Mouse (Mus musculus) heart, embryonic 14.5 days (tissue): ENCODE measurements around the gene Kif26b. TPM values are rescaled to one million over a fixed set of nuclear protein-coding genes. Genes with fewer than 3 reads are reported as not detected.

ENCODE experiments used
- ATAC-seq: fragments of 200-750 bp; cut with Nextera tagmentation; 2 replicates; pipeline ENCODE4 v1.8.0; 2017; ENCODE audit warnings: low read depth, moderate TSS enrichment; ENCODE audit not compliant: insufficient number of reproducible peaks, insufficient read depth, low FRiP score
- H3K27ac ChIP-seq, 2 experiments: fragments of 200-500 bp in 1 of 2; fragments of 300-500 bp in 1 of 2; sonication (generic) in 1 of 2; replicated peaks in 1 of 2; 2 replicates each; pipeline ENCODE4 v1.5.1; 2012 to 2014; ENCODE audit warnings: low read depth in 2 of 2, low read length in 2 of 2, control low read depth in 1 of 2, mild to moderate bottlenecking in 1 of 2, mixed read lengths in 1 of 2; ENCODE audit not compliant: control insufficient read depth in 1 of 2, insufficient read depth in 1 of 2
- H3K27me3 ChIP-seq: fragments of 300-500 bp; sonication (generic); 2 replicates; pipeline ENCODE4 v1.6.1; 2014; ENCODE audit warnings: mild to moderate bottlenecking, low read length, control low read depth; ENCODE audit not compliant: control insufficient read depth, insufficient read depth
- H3K36me3 ChIP-seq: fragments of 300-500 bp; sonication (generic); 2 replicates; pipeline ENCODE4 v1.6.1; 2014; ENCODE audit warnings: mild to moderate bottlenecking, control low read depth, low read length, mixed read lengths; ENCODE audit not compliant: control insufficient read depth, insufficient read depth
- H3K4me1 ChIP-seq, 2 experiments: fragments of 200-500 bp in 1 of 2; fragments of 300-500 bp in 1 of 2; sonication (generic) in 1 of 2; 2 replicates each; pipeline ENCODE4 v1.6.1; 2012 to 2014; ENCODE audit warnings: low read length in 2 of 2, control low read depth in 1 of 2, mixed read lengths in 1 of 2; ENCODE audit not compliant: control insufficient read depth in 2 of 2, insufficient read depth in 2 of 2
- H3K4me2 ChIP-seq: fragments of 300-500 bp; sonication (generic); 2 replicates; pipeline ENCODE4 v1.6.1; 2014; ENCODE audit warnings: mild to moderate bottlenecking, low read length
- H3K4me3 ChIP-seq, 2 experiments: fragments of 200-500 bp in 1 of 2; fragments of 300-500 bp in 1 of 2; sonication (generic) in 1 of 2; 2 replicates each; pipeline ENCODE4 v1.5.1; 2012 to 2014; ENCODE audit warnings: low read length in 2 of 2, mild to moderate bottlenecking in 2 of 2, control low read depth in 1 of 2, low read depth in 1 of 2, moderate library complexity in 1 of 2; ENCODE audit not compliant: control insufficient read depth in 1 of 2, insufficient read depth in 1 of 2
- H3K9ac ChIP-seq: fragments of 300-500 bp; sonication (generic); 2 replicates; pipeline ENCODE4 v1.6.1; 2014; ENCODE audit warnings: mild to moderate bottlenecking, low read length
- H3K9me3 ChIP-seq: fragments of 300-500 bp; sonication (generic); 2 replicates; pipeline ENCODE4 v1.6.1; 2016; ENCODE audit warnings: low read length, control low read depth; ENCODE audit not compliant: control insufficient read depth
- WGBS: fragments of 180-500 bp; shearing (Covaris S2); extraction: QIAGEN DNeasy Blood & Tissue Kit; methylation state at CpG from one replicate; pipeline ENCODE4 v1.1.7; 2014; 5-methylcytosine and 5-hydroxymethylcytosine counted together
- polyA plus RNA-seq: library from polyadenylated mRNA; unstranded; fragments of >200 nt; fragmentation: Nextera tagmentation; extraction: Ambion mirVana; gene quantifications from 2 replicates; pipeline ENCODE4 v1.2.1, GENCODE M21; 2014

The Kif26b gene
- polyA plus RNA-seq, 1 experiment from 2014 or later: 14.4 TPM

- WGBS: 90% methylated on average over 7 of the region's 7 CpGs
- no peak for ATAC-seq
Observed at GRCm38 (mm10) chr1:178794866-178795265, 265.9 kb downstream of the Kif26b start.

DNA sequence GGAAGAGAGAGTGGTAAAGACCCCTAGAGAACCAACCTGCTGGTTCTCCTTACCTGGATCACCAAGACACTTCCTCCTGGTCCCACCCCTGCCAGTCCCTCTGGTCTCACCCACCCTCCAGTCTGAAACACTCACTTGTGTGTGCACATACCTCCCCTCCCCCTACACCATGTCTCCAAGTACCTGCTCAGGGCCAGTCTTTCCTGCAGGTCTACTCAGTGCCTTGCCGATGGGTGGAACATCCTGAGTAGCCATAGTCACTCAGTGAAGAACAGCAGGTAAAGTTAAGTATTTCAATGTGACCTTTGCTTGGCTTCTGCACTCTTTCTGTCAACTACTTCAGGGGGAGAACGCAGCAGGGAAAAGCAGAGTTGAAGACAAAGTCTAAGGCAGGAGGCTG is 268.5 kb downstream of the Kif26b start:
- Histone ChIP-seq H3K4me2 (no peak overlapping the region), H3K36me3 (no peaks in the 10 kb centered on the region), H3K4me1 (peaks cover 17 to 45% of the 10 kb centered on the region in 2 experiments), H3K27me3 (no peaks in the 10 kb centered on the region), H3K4me3 (no peak overlapping the region), H3K9me3 (no peaks in the 10 kb centered on the region), H3K27ac (peak overlapping the region; percentile 49 to 50; a peak in 3 of 4 replicates), H3K9ac (0 out of 2 replicates have a peak overlapping the region, but pooled peaks have one; percentile 25)
- no peak for ATAC-seq
- WGBS: 57% methylated on average over 2 of the region's 2 CpGs

More at GRCm38 (mm10) chr1:178794866-178795265, 265.9 kb downstream of the Kif26b start:
- Histone ChIP-seq H3K27ac (no peak overlapping the region), H3K4me1 (peaks cover 23 to 50% of the 10 kb centered on the region in 2 experiments), H3K9ac (no peak overlapping the region), H3K9me3 (no peaks in the 10 kb centered on the region), H3K4me2 (no peak overlapping the region), H3K27me3 (no peaks in the 10 kb centered on the region), H3K4me3 (no peak overlapping the region), H3K36me3 (no peaks in the 10 kb centered on the region)

- peak overlapping the region; percentile 68 for H3K4me2 ChIP-seq
- H3K36me3 ChIP-seq: no peaks in the 10 kb centered on the region
- peak; percentile 14; the same call in 1 of the 2 replicates for ATAC-seq
- H3K4me3 ChIP-seq: peak overlapping the region; percentile 32 to 41
- H3K4me1 ChIP-seq: peaks cover 24 to 53% of the 10 kb centered on the region in 2 experiments
- H3K9ac ChIP-seq: peak overlapping the region; percentile 62
- WGBS: 0% methylated on average over 5 of the region's 5 CpGs
- peak overlapping the region; percentile 49 to 57 for H3K27ac ChIP-seq
- H3K9me3 ChIP-seq: no peaks in the 10 kb centered on the region
- H3K27me3 ChIP-seq: no peaks in the 10 kb centered on the region
Observed at GRCm38 (mm10) chr1:178798333-178798732, 269.4 kb downstream of the Kif26b start.

DNA sequence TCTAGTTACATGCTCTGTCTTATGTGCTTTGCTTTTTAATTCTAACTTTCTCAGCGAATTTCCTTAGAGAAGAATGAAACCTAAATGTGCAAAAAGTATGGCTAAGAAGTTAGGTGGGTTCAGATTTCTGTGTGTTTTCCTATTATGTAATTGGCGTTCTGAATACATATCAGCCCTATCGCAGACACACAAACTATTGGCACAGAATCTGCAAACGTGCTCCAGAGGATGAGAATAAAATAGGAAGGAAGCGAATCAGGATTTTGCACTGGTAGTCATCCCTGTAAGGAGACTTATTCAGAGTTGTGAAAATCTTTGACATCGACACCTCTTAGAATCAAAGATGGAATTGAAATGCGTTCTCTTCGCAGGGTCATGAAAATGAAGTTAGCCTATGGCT is 270.0 kb downstream of the Kif26b start:
- Histone ChIP-seq H3K4me1 (peaks cover 26 to 58% of the 10 kb centered on the region in 2 experiments), H3K9ac (peak overlapping the region; percentile 62), H3K27me3 (no peaks in the 10 kb centered on the region), H3K9me3 (no peaks in the 10 kb centered on the region), H3K27ac (peak overlapping the region in 1 of 2 experiments; percentile 49; a peak in 2 of 4 replicates), H3K36me3 (no peaks in the 10 kb centered on the region), H3K4me2 (peak overlapping the region; percentile 68), H3K4me3 (peak overlapping the region; percentile 12 to 32; a peak in 3 of 4 replicates)
- WGBS: 62% methylated on average over 8 of the region's 8 CpGs
- no peak for ATAC-seq

DNA sequence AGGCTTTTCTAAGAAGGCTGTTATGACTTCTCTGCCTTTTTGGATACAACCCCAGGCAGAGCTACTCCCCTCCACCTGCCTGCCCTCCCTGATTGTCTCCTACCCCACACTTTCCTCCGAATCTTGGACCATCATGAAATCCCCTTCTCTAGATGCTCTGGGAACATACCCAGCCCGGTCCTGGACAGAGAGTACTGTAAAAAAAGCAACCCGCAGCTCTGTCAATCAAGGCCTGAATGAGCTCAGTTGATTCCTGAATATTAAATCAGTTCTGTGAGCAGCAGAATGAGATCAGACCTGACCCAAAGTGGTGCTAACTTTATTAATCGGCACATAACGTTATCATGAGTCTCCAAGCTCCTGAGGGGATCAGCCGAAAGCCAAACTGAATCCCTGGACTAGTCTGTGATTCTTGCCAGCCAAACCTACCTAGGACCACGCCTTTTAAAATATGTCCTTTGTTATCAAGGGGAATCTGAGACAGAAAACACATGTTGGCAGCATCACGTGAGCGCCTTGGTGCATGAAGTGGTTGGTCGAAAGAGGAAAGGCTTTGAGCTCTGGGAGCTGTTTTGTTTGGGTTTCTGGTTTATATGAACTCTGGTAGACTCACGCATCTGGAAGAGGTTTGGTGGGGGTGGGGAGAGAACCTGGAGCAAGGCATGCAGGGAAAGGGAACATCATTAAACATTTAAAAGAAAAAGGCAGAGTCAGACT is 271.1 kb downstream of the Kif26b start:
- Histone ChIP-seq H3K27me3 (no peaks in the 10 kb centered on the region), H3K4me1 (peaks cover 30 to 69% of the 10 kb centered on the region in 2 experiments), H3K9ac (no peak overlapping the region), H3K9me3 (no peaks in the 10 kb centered on the region), H3K4me3 (peak overlapping the region in 1 of 2 experiments; percentile 32; a peak in 1 of 4 replicates), H3K36me3 (no peaks in the 10 kb centered on the region), H3K4me2 (peak overlapping the region; percentile 68), H3K27ac (no peak overlapping the region)
- no peak for ATAC-seq
- 67% methylated on average over 11 of the region's 11 CpGs for WGBS

DNA sequence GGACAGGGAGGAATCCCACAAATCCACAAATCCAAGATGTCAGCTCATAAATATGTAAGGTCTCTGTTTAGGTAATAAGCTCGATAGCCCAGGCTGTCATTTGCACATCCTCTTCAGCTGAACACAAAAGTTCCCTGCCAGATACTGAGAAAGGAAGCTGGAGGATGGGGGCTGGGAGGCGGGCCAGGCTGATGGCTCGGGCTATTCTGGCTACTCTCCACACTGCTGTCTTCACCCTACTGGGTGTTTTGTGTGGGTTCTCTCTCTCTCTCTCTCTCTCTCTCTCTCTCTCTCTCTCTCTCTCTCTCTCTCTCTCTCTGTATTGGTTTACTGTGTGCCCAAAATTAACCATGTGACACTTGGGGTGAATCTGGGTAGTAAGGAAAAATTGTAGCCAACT is 274.2 kb downstream of the Kif26b start:
- Histone ChIP-seq H3K9ac (no peak overlapping the region), H3K27ac (peak overlapping the region; percentile 21 to 70; a peak in 3 of 4 replicates), H3K4me1 (peaks cover 24 to 61% of the 10 kb centered on the region in 2 experiments), H3K4me2 (no peak overlapping the region), H3K27me3 (no peaks in the 10 kb centered on the region), H3K9me3 (no peaks in the 10 kb centered on the region), H3K36me3 (no peaks in the 10 kb centered on the region), H3K4me3 (no peak overlapping the region)
- 3% methylated on average over 3 of the region's 3 CpGs for WGBS
- peak; percentile 81 for ATAC-seq

- Histone ChIP-seq H3K4me1 (peaks cover 14 to 43% of the 10 kb centered on the region in 2 experiments), H3K4me2 (no peak overlapping the region), H3K9ac (no peak overlapping the region), H3K4me3 (no peak overlapping the region), H3K9me3 (no peaks in the 10 kb centered on the region), H3K27ac (no peak overlapping the region; a peak in 1 of 4 replicates), H3K36me3 (0 out of 2 replicates have a peak, but pooled peaks cover 3% of the 10 kb centered on the region), H3K27me3 (no peaks in the 10 kb centered on the region)
- no peak for ATAC-seq
- WGBS: 73% methylated on average over 6 of the region's 6 CpGs
Observed at GRCm38 (mm10) chr1:178817476-178817875, 288.6 kb downstream of the Kif26b start.
